In the genomic region with DNA sequence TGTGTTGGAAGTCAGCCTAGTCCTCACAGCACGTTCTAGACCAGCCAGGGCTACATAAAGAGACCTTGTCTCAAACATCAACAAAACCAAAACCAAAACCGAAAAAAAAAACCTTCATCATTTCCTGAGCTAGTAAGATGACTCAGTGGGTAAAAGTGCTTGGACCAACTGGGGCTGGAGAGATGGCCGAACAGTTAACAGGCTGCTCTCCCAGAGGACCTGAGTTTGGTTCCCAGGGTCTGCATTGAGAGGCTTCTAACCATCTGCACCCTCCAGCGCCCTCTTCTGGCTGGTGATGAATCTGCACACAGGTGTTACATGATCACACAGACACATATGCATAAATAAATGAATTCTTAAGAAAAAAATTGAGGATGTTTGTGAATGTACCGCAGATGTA, we compare ENCODE assay signal across 9 mouse cellular contexts. TPM values are rescaled to one million over a fixed set of nuclear protein-coding genes. Genes with fewer than 3 reads are reported as not detected.
A peak's percentile ranks its signal among the peaks of the same experiment; 100 is the strongest.
DNase-seq lines count a peak whose midpoint lies in the region; ATAC-seq and TF ChIP-seq lines count a peak whose summit lies in the region.
"Had no signal": no experiment of that assay in that cellular context is flagged by ENCODE, and none has a peak within 500 bp of the region (broad histone marks: within the 10 kb centered on the region; RNA-seq: fewer than 3 reads in every experiment).

No protein-coding gene starts in this region.

- H3K9me3 ChIP-seq in midbrain, postnatal 0 days (ENCODE audit: low read length), result no peaks in the 10 kb centered on the region
- H3K9me3 ChIP-seq in midbrain, embryonic 13.5 days, result no peaks in the 10 kb centered on the region
- H3K9me3 ChIP-seq: embryonic facial prominence, embryonic 15.5 days had no signal

- H3K4me3 ChIP-seq in midbrain, postnatal 0 days (ENCODE audit: low read depth, low read length), result no peak overlapping the region
- H3K4me3 ChIP-seq in midbrain, embryonic 13.5 days (replicated peaks), result no peak overlapping the region
- H3K4me3 ChIP-seq: embryonic facial prominence, embryonic 15.5 days had no signal

- H3K27ac ChIP-seq in midbrain, postnatal 0 days (ENCODE audit: low read depth, low read length), result no peak overlapping the region
- no peak overlapping the region for H3K27ac ChIP-seq in midbrain, embryonic 13.5 days
- H3K27ac ChIP-seq: embryonic facial prominence, embryonic 15.5 days had no signal

- H3K4me2 ChIP-seq in midbrain, postnatal 0 days (ENCODE audit: low read depth, low read length, poor library complexity, severe bottlenecking), result no peak overlapping the region
- H3K4me2 ChIP-seq in midbrain, embryonic 13.5 days (replicated peaks), result no peak overlapping the region
- H3K4me2 ChIP-seq: embryonic facial prominence, embryonic 15.5 days had no signal

- 71% methylated on average over 5 of the region's 5 CpGs for WGBS in midbrain, postnatal 0 days
- 69% methylated on average over 5 of the region's 5 CpGs for WGBS in midbrain, embryonic 13.5 days

- no peaks in the 10 kb centered on the region for H3K36me3 ChIP-seq in midbrain, postnatal 0 days (ENCODE audit: insufficient read depth, low read length)
- H3K36me3 ChIP-seq in midbrain, embryonic 13.5 days, result no peaks in the 10 kb centered on the region
- H3K36me3 ChIP-seq: embryonic facial prominence, embryonic 15.5 days had no signal

- peak; percentile 48 for TF ChIP-seq CTCF in midbrain, postnatal 0 days (IDR thresholded peaks at IDR 0.05)

- DNase-seq in adrenal gland, postnatal 14 days, result peak; percentile 65
- DNase-seq in adrenal gland, postnatal 10 days, result no peak
- DNase-seq in midbrain, postnatal 0 days (ENCODE audit: low spot score), result no peak
- DNase-seq in thymus, postnatal 25 days, result peak; percentile 50
- DNase-seq in layer of hippocampus, adult 8-10 months (ENCODE audit: low spot score in 2 of 2), result no peak
- no peak for DNase-seq in urinary bladder, postnatal 25 days (ENCODE audit: low spot score)

- H3K9ac ChIP-seq in midbrain, postnatal 0 days (replicated peaks; ENCODE audit: low read length, poor library complexity, severe bottlenecking), result no peak overlapping the region
- no peak overlapping the region for H3K9ac ChIP-seq in midbrain, embryonic 13.5 days (replicated peaks)
- H3K9ac ChIP-seq: embryonic facial prominence, embryonic 15.5 days had no signal

- ATAC-seq in midbrain, postnatal 0 days (ENCODE audit: low FRiP score), result no peak
- no peak for ATAC-seq in midbrain, embryonic 13.5 days
- peak; percentile 60 for ATAC-seq in inflammation-experienced regulatory T-cells, adult 6 months

- H3K27me3 ChIP-seq in midbrain, postnatal 0 days (ENCODE audit: insufficient read depth, low read length), result no peaks in the 10 kb centered on the region
- H3K27me3 ChIP-seq in midbrain, embryonic 13.5 days, result no peaks in the 10 kb centered on the region
- H3K27me3 ChIP-seq: embryonic facial prominence, embryonic 15.5 days had no signal

- H3K4me1 ChIP-seq in midbrain, postnatal 0 days (ENCODE audit: insufficient read depth, low read length), result no peaks in the 10 kb centered on the region
- H3K4me1 ChIP-seq in midbrain, embryonic 13.5 days (replicated peaks), result no peaks in the 10 kb centered on the region

RNA-seq across cellular contexts. Expression of a gene that starts 6.3 kb away (rescaled TPM):
- 0.74 and 4.0 TPM in 2 replicates for total RNA-seq in adrenal gland, postnatal 14 days (2021)
- 1 to 10 TPM; 2.3 to 2.7 TPM for total RNA-seq in adrenal gland, postnatal 10 days (2021)
- total RNA-seq in midbrain, postnatal 0 days (2014; rRNA removed), result 0.22 and 0.71 TPM in 2 replicates
- 0.67 and 0.77 TPM in 2 replicates for polyA plus RNA-seq in midbrain, postnatal 0 days (2015; fragmentation: Nextera tagmentation; extraction: Ambion mirVana)
- 1.2 TPM in 2 replicates for polyA plus RNA-seq in midbrain, embryonic 13.5 days (2015; fragmentation: Nextera tagmentation; extraction: Ambion mirVana)
- 100 to 1,000 TPM in 1 of 3 experiments, 10 to 100 TPM in 2; 80.1 to 128 (median 81.9) TPM for polyA plus RNA-seq in inflammation-experienced regulatory T-cells, adult 6 months (2017; shearing (Covaris generic))
- total RNA-seq in layer of hippocampus, adult 8-10 months (2022), result 1 to 10 TPM; 1.5 to 3.6 (median 2.3) TPM

RNA-seq across cellular contexts. Expression of a gene that starts 15.3 kb away (rescaled TPM):
- 121 and 127 TPM in 2 replicates for total RNA-seq in adrenal gland, postnatal 14 days (2021)
- total RNA-seq in adrenal gland, postnatal 10 days (2021), result 100 to 1,000 TPM; 103 to 110 TPM
- 119 and 150 TPM in 2 replicates for total RNA-seq in midbrain, postnatal 0 days (2014; rRNA removed)
- 254 and 267 TPM in 2 replicates for polyA plus RNA-seq in midbrain, postnatal 0 days (2015; fragmentation: Nextera tagmentation; extraction: Ambion mirVana)
- polyA plus RNA-seq in midbrain, embryonic 13.5 days (2015; fragmentation: Nextera tagmentation; extraction: Ambion mirVana), result 128 and 132 TPM in 2 replicates
- 100 to 1,000 TPM; 153 to 156 (median 154) TPM for polyA plus RNA-seq in inflammation-experienced regulatory T-cells, adult 6 months (2017; shearing (Covaris generic))
- total RNA-seq in layer of hippocampus, adult 8-10 months (2022), result 100 to 1,000 TPM; 387 to 440 (median 429) TPM

RNA-seq across cellular contexts. Expression of a gene that starts 41.4 kb away (rescaled TPM):
- total RNA-seq in adrenal gland, postnatal 14 days (2021), result 20.6 and 24.4 TPM in 2 replicates
- 10 to 100 TPM; 21.0 to 26.0 TPM for total RNA-seq in adrenal gland, postnatal 10 days (2021)
- 45.2 and 55.1 TPM in 2 replicates for total RNA-seq in midbrain, postnatal 0 days (2014; rRNA removed)
- 25.5 and 26.7 TPM in 2 replicates for polyA plus RNA-seq in midbrain, postnatal 0 days (2015; fragmentation: Nextera tagmentation; extraction: Ambion mirVana)
- polyA plus RNA-seq in midbrain, embryonic 13.5 days (2015; fragmentation: Nextera tagmentation; extraction: Ambion mirVana), result 41.1 and 43.7 TPM in 2 replicates
- 10 to 100 TPM; 10.1 to 14.6 (median 12.7) TPM for polyA plus RNA-seq in inflammation-experienced regulatory T-cells, adult 6 months (2017; shearing (Covaris generic))
- total RNA-seq in layer of hippocampus, adult 8-10 months (2022), result 10 to 100 TPM; 26.3 to 31.6 (median 28.2) TPM

RNA-seq across cellular contexts. Expression of a gene that starts 43.7 kb away (rescaled TPM):
- total RNA-seq in adrenal gland, postnatal 14 days (2021), result 340 and 347 TPM in 2 replicates
- 100 to 1,000 TPM; 401 to 426 TPM for total RNA-seq in adrenal gland, postnatal 10 days (2021)
- total RNA-seq in midbrain, postnatal 0 days (2014; rRNA removed), result 568 and 792 TPM in 2 replicates
- 2,143 and 2,254 TPM in 2 replicates for polyA plus RNA-seq in midbrain, postnatal 0 days (2015; fragmentation: Nextera tagmentation; extraction: Ambion mirVana)
- 2,611 and 2,977 TPM in 2 replicates for polyA plus RNA-seq in midbrain, embryonic 13.5 days (2015; fragmentation: Nextera tagmentation; extraction: Ambion mirVana)
- polyA plus RNA-seq in inflammation-experienced regulatory T-cells, adult 6 months (2017; shearing (Covaris generic)), result 1,000 to 10,000 TPM; 1,545 to 2,086 (median 2,075) TPM
- 100 to 1,000 TPM; 243 to 308 (median 280) TPM for total RNA-seq in layer of hippocampus, adult 8-10 months (2022)

RNA-seq across cellular contexts. Expression of a gene that starts 55.5 kb away (rescaled TPM):
- total RNA-seq in adrenal gland, postnatal 14 days (2021), result 19.9 and 23.6 TPM in 2 replicates
- total RNA-seq in adrenal gland, postnatal 10 days (2021), result 10 to 100 TPM; 23.2 to 24.5 TPM
- total RNA-seq in midbrain, postnatal 0 days (2014; rRNA removed), result 12.6 and 16.8 TPM in 2 replicates
- 9.0 and 11.7 TPM in 2 replicates for polyA plus RNA-seq in midbrain, postnatal 0 days (2015; fragmentation: Nextera tagmentation; extraction: Ambion mirVana)
- 2.0 and 3.4 TPM in 2 replicates for polyA plus RNA-seq in midbrain, embryonic 13.5 days (2015; fragmentation: Nextera tagmentation; extraction: Ambion mirVana)
- polyA plus RNA-seq in inflammation-experienced regulatory T-cells, adult 6 months (2017; shearing (Covaris generic)), result under 1 TPM in 1 of 3 experiments, not detected in 2; 0.39 TPM
- total RNA-seq in layer of hippocampus, adult 8-10 months (2022), result 10 to 100 TPM in 1 of 4 experiments, 1 to 10 TPM in 3; 5.0 to 13.0 (median 8.2) TPM

Comparison
In these comparisons a context has a peak if more than half of its experiments do, and no peak if none do; other contexts are left out.
1. DNase-seq: peak in adrenal gland, postnatal 14 days (single experiment) and thymus, postnatal 25 days (single experiment); none in adrenal gland, postnatal 10 days (single experiment), midbrain, postnatal 0 days (single experiment), layer of hippocampus, adult 8-10 months (0 of 2) and urinary bladder, postnatal 25 days (single experiment).